Mouse (Mus musculus): ENCODE data around the gene Zfp365. TPM values are rescaled to one million over a fixed set of nuclear protein-coding genes. Genes with fewer than 3 reads are reported as not detected.

Zfp365 gene
- total RNA-seq (2023), result 0.88 to 1.5 TPM (median 1.2 TPM) in 4 replicates

GRCm38 (mm10) chr10:67912337-67912776 is at the start of gene Zfp365:
Gene Zfp365 (minus strand): TSS chr10:67912662.

Other genes with a start within 250 kb of the Zfp365 start
- 0.52 to 0.91 TPM (median 0.79 TPM) in 4 replicates for gene Rtkn2, start 66.9 kb upstream of the Zfp365 start, total RNA-seq (2023)

Measured in B cell, adult 62 days (primary cell).